Mouse (Mus musculus) layer of hippocampus, postnatal 25 days (tissue): ENCODE measurements around the gene Cenpx. TPM values are rescaled to one million over a fixed set of nuclear protein-coding genes. Genes with fewer than 3 reads are reported as not detected.
"Not testable (repeated sequence)": the region's sequence is repeated elsewhere in the genome, so short reads cannot be mapped to it uniquely, and the experiment has no call there.

Experiments
- DNase-seq, 2 experiments: peaks; one replicate each; pipeline ENCODE4 v3.0.0; 2022; ENCODE audit warnings: mixed read lengths in 2 of 2, low spot score in 1 of 2; ENCODE audit errors: extremely low spot score in 1 of 2
- total RNA-seq, 2 experiments: library from RNA; stranded (reverse); gene quantifications; 2 replicates each; pipeline ENCODE4 v1.2.3; 2021

The Cenpx gene
- total RNA-seq: 10 to 100 TPM; 20.1 to 21.9 TPM

- peak; percentile 79 to 85 for DNase-seq
Measured at GRCm38 (mm10) chr11:120713580-120714518, at the start of gene Cenpx, which contains the start of gene Lrrc45. TSS of gene Cenpx (minus strand) at chr11:120713738. TSS of gene Lrrc45 (plus strand) at chr11:120713925.

- DNase-seq: not testable (repeated sequence)
Measured at GRCm38 (mm10) chr11:120762672-120763041, 49.1 kb upstream of the Cenpx start, which contains the start of gene Hmga1b. TSS of gene Hmga1b (plus strand) at chr11:120762794.

- no peak for DNase-seq
Measured at GRCm38 (mm10) chr11:120761811-120762671, 48.5 kb upstream of the Cenpx start.

- no peak for DNase-seq
Measured at GRCm38 (mm10) chr11:120760236-120760635, 46.7 kb upstream of the Cenpx start.

- no peak for DNase-seq
Measured at GRCm38 (mm10) chr11:120751606-120752005, 38.1 kb upstream of the Cenpx start.

GRCm38 (mm10) chr11:120749430-120749829, 35.9 kb upstream of the Cenpx start:
- peak in 1 of 2 experiments; percentile 26 for DNase-seq

- DNase-seq: no peak
Measured at GRCm38 (mm10) chr11:120747974-120748373, 34.4 kb upstream of the Cenpx start.

GRCm38 (mm10) chr11:120744121-120744701, 30.7 kb upstream of the Cenpx start:
- no peak for DNase-seq

- no peak for DNase-seq
Measured at GRCm38 (mm10) chr11:120740981-120741380, 27.4 kb upstream of the Cenpx start.

- no peak for DNase-seq
Measured at GRCm38 (mm10) chr11:120736424-120736823, 22.9 kb upstream of the Cenpx start.

GRCm38 (mm10) chr11:120733521-120733920, 20.0 kb upstream of the Cenpx start:
- DNase-seq: no peak

- DNase-seq: no peak
Measured at GRCm38 (mm10) chr11:120731858-120732680, 18.5 kb upstream of the Cenpx start, which contains the start of gene Cbr2. TSS of gene Cbr2 (minus strand) at chr11:120732114.

- no peak for DNase-seq
Measured at GRCm38 (mm10) chr11:120731395-120731794, 17.9 kb upstream of the Cenpx start.

- no peak for DNase-seq
Measured at GRCm38 (mm10) chr11:120730331-120730870, 16.9 kb upstream of the Cenpx start.

GRCm38 (mm10) chr11:120729432-120730050, 16.0 kb upstream of the Cenpx start:
- not testable (repeated sequence) for DNase-seq

GRCm38 (mm10) chr11:120728530-120729240, 15.1 kb upstream of the Cenpx start:
- DNase-seq: no peak

GRCm38 (mm10) chr11:120727564-120727963, 14.0 kb upstream of the Cenpx start:
- DNase-seq: no peak

GRCm38 (mm10) chr11:120727169-120727527, 13.6 kb upstream of the Cenpx start, which contains the start of gene Dcxr:
TSS of gene Dcxr (minus strand) at chr11:120727281.
- peak in 1 of 2 experiments; percentile 50 for DNase-seq
